Mouse (Mus musculus): ENCODE measurements around the gene Pdgfa. TPM values are rescaled to one million over a fixed set of nuclear protein-coding genes. Genes with fewer than 3 reads are reported as not detected.

The Pdgfa gene
- 10.7 and 12.6 TPM in 2 replicates for polyA plus RNA-seq (2012; rRNA removed)

DNA sequence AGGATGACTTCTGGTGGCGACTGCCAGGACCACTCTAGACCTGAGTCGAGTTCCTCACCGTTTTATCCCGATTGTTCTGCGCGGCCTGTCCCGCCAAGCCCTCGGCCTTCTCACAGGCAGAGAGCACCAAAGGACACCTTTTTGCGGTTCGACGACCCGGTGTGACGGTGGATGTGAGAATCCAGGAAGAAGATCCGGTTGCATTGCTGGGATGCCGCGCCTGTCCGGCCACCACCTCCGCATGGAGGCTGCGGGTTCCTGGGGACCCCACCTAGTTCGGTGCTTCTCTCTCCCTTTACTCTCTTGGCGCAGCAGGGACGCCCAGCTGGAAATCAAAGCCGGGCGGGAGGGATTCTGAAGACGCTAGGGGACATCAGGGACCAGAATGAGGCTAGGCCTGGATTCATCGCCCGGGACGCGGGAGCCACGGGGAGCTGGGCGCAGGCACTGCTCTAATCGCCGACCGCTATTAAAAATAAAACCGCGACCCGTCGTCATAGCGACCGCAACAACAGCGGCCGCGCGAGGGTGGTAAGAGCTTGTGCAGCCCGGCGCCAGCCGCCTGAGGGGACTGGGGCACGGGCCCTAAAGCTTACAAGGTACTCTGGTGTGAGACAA is at the start of gene Pdgfa:
TSS of gene Pdgfa (minus strand) at position 200 of the 618 bp plus-strand sequence.
- WGBS, result 9% methylated on average over 48 of the region's 48 CpGs
- H3K4me1 ChIP-seq (replicated peaks; ENCODE audit: control insufficient read depth, insufficient read depth, low read length), result 0 out of 2 replicates have a peak, but pooled peaks cover 5% of the 10 kb centered on the region

DNA sequence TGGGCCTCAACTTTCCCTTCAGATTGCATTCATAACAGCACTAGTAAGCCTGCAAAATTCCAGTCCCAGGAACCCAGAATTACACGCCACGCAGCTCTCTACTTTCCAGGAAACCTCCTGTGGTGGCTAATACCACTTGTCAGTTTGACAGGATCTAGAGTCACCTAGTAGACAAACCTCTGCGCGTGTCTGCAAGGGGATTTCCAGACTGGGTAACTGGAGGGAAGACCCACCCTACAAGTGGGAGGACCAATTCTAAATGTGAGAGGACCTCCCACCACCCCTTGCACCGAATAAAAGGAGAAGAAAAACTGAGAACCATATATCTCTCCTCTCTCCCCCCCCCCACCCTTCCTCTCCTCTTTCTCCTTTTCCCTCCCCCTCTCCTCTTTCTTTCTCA is 49.5 kb upstream of the Pdgfa start:
- Histone ChIP-seq H3K4me1 (replicated peaks; ENCODE audit: control insufficient read depth, insufficient read depth, low read length) (no peaks in the 10 kb centered on the region), H3K27ac (ENCODE audit: control insufficient read depth, insufficient read depth, low read length) (no peak overlapping the region), H3K27me3 (ENCODE audit: control insufficient read depth, insufficient read depth, low read length) (no peaks in the 10 kb centered on the region), H3K36me3 (ENCODE audit: control insufficient read depth, insufficient read depth, low read length) (no peaks in the 10 kb centered on the region), H3K4me3 (ENCODE audit: control insufficient read depth, insufficient read depth, low read length) (no peak overlapping the region)
- DNase-seq, result no peak
- TF ChIP-seq CTCF (IDR thresholded peaks at IDR 0.05; ENCODE audit: borderline replicate concordance, control insufficient read depth, extremely low read depth, insufficient read depth, low read length, poor library complexity) (no peak), POLR2A (IDR thresholded peaks at IDR 0.05; ENCODE audit: control insufficient read depth, extremely low read depth, insufficient read depth, low read length, poor library complexity) (no peak)
- 15% methylated on average over 5 of the region's 5 CpGs for WGBS

More for the DNA sequence above, at the start of gene Pdgfa:
- Histone ChIP-seq H3K27me3 (ENCODE audit: control insufficient read depth, insufficient read depth, low read length) (peaks cover 39% of the 10 kb centered on the region), H3K4me3 (ENCODE audit: control insufficient read depth, insufficient read depth, low read length) (no peak within 1 kb of the TSS), H3K27ac (ENCODE audit: control insufficient read depth, insufficient read depth, low read length) (no peak within 1 kb of the TSS), H3K36me3 (ENCODE audit: control insufficient read depth, insufficient read depth, low read length) (no peaks in the 10 kb centered on the region)
- DNase-seq, result no peak
- no peak for TF ChIP-seq POLR2A (IDR thresholded peaks at IDR 0.05; ENCODE audit: control insufficient read depth, extremely low read depth, insufficient read depth, low read length, poor library complexity)
- TF ChIP-seq CTCF (IDR thresholded peaks at IDR 0.05; ENCODE audit: borderline replicate concordance, control insufficient read depth, extremely low read depth, insufficient read depth, low read length, poor library complexity), result no peak

DNA sequence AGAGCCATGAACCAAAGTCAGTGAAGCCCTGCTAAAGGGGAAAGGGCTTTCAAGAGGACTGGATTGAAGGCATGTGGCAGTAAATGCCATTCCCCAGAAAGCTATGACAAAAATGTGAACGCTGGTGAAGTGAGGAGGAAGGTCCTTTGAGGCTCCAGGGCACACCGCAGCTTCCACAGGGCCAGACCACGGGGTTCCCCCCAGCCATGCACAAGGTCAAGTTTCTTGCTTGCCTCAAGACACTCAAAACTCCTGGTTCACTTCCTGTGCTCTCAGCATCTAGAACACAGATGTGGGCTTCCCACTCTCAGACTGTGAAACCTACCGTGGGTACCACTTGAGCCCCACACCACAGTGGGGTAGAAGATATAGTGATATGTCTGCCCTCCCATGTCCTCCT is 46.4 kb upstream of the Pdgfa start:
- no peak for DNase-seq
- TF ChIP-seq CTCF (IDR thresholded peaks at IDR 0.05; ENCODE audit: borderline replicate concordance, control insufficient read depth, extremely low read depth, insufficient read depth, low read length, poor library complexity) (no peak), POLR2A (IDR thresholded peaks at IDR 0.05; ENCODE audit: control insufficient read depth, extremely low read depth, insufficient read depth, low read length, poor library complexity) (no peak)
- Histone ChIP-seq H3K27me3 (ENCODE audit: control insufficient read depth, insufficient read depth, low read length) (no peaks in the 10 kb centered on the region), H3K4me1 (replicated peaks; ENCODE audit: control insufficient read depth, insufficient read depth, low read length) (no peaks in the 10 kb centered on the region), H3K4me3 (ENCODE audit: control insufficient read depth, insufficient read depth, low read length) (no peak overlapping the region), H3K27ac (ENCODE audit: control insufficient read depth, insufficient read depth, low read length) (no peak overlapping the region), H3K36me3 (ENCODE audit: control insufficient read depth, insufficient read depth, low read length) (no peaks in the 10 kb centered on the region)
- WGBS, result 14% methylated on average over 4 of the region's 4 CpGs

- Histone ChIP-seq H3K27ac (ENCODE audit: control insufficient read depth, insufficient read depth, low read length) (no peak overlapping the region), H3K27me3 (ENCODE audit: control insufficient read depth, insufficient read depth, low read length) (no peaks in the 10 kb centered on the region), H3K4me3 (ENCODE audit: control insufficient read depth, insufficient read depth, low read length) (no peak overlapping the region), H3K36me3 (ENCODE audit: control insufficient read depth, insufficient read depth, low read length) (no peaks in the 10 kb centered on the region), H3K4me1 (replicated peaks; ENCODE audit: control insufficient read depth, insufficient read depth, low read length) (no peaks in the 10 kb centered on the region)
- 34% methylated on average over 12 of the region's 12 CpGs for WGBS
- no peak for DNase-seq
- TF ChIP-seq POLR2A (IDR thresholded peaks at IDR 0.05; ENCODE audit: control insufficient read depth, extremely low read depth, insufficient read depth, low read length, poor library complexity), result no peak
- no peak for TF ChIP-seq CTCF (IDR thresholded peaks at IDR 0.05; ENCODE audit: borderline replicate concordance, control insufficient read depth, extremely low read depth, insufficient read depth, low read length, poor library complexity)
Measured at GRCm38 (mm10) chr5:139042299-139042698, 45.1 kb upstream of the Pdgfa start.

- no peak for DNase-seq
Measured at GRCm38 (mm10) chr5:139035171-139035570, 38.0 kb upstream of the Pdgfa start.

GRCm38 (mm10) chr5:139034746-139035145 is 37.6 kb upstream of the Pdgfa start:
- DNase-seq, result no peak
- no peak overlapping the region for H3K27ac ChIP-seq (ENCODE audit: control insufficient read depth, insufficient read depth, low read length)
- H3K36me3 ChIP-seq (ENCODE audit: control insufficient read depth, insufficient read depth, low read length), result no peaks in the 10 kb centered on the region
- no peaks in the 10 kb centered on the region for H3K27me3 ChIP-seq (ENCODE audit: control insufficient read depth, insufficient read depth, low read length)
- H3K4me1 ChIP-seq (replicated peaks; ENCODE audit: control insufficient read depth, insufficient read depth, low read length), result 0 out of 2 replicates have a peak, but pooled peaks cover 3% of the 10 kb centered on the region
- H3K4me3 ChIP-seq (ENCODE audit: control insufficient read depth, insufficient read depth, low read length), result no peak overlapping the region
- 15% methylated on average over 6 of the region's 6 CpGs for WGBS
- TF ChIP-seq CTCF (IDR thresholded peaks at IDR 0.05; ENCODE audit: borderline replicate concordance, control insufficient read depth, extremely low read depth, insufficient read depth, low read length, poor library complexity) (no peak), POLR2A (IDR thresholded peaks at IDR 0.05; ENCODE audit: control insufficient read depth, extremely low read depth, insufficient read depth, low read length, poor library complexity) (no peak)

More at GRCm38 (mm10) chr5:139035171-139035570, 38.0 kb upstream of the Pdgfa start:
- H3K4me1 ChIP-seq (replicated peaks; ENCODE audit: control insufficient read depth, insufficient read depth, low read length), result 0 out of 2 replicates have a peak, but pooled peaks cover 3% of the 10 kb centered on the region
- 72% methylated on average over 2 of the region's 2 CpGs for WGBS
- TF ChIP-seq CTCF (IDR thresholded peaks at IDR 0.05; ENCODE audit: borderline replicate concordance, control insufficient read depth, extremely low read depth, insufficient read depth, low read length, poor library complexity), result no peak
- TF ChIP-seq POLR2A (IDR thresholded peaks at IDR 0.05; ENCODE audit: control insufficient read depth, extremely low read depth, insufficient read depth, low read length, poor library complexity), result no peak
- no peak overlapping the region for H3K4me3 ChIP-seq (ENCODE audit: control insufficient read depth, insufficient read depth, low read length)
- no peak overlapping the region for H3K27ac ChIP-seq (ENCODE audit: control insufficient read depth, insufficient read depth, low read length)
- no peaks in the 10 kb centered on the region for H3K36me3 ChIP-seq (ENCODE audit: control insufficient read depth, insufficient read depth, low read length)
- H3K27me3 ChIP-seq (ENCODE audit: control insufficient read depth, insufficient read depth, low read length), result no peaks in the 10 kb centered on the region

Measured in thymus, adult 2 months (tissue).